Mouse (Mus musculus) embryonic facial prominence, embryonic 15.5 days (tissue): ENCODE data around the gene Med18. TPM values are rescaled to one million over a fixed set of nuclear protein-coding genes. Genes with fewer than 3 reads are reported as not detected.
"Not testable (repeated sequence)": the region's sequence is repeated elsewhere in the genome, so short reads cannot be mapped to it uniquely, and the experiment has no call there.

Experiments
- ATAC-seq: fragments of 200-750 bp; cut with Nextera tagmentation; 2 replicates; pipeline ENCODE4 v1.8.0; 2017; ENCODE audit warnings: low read depth, moderate TSS enrichment; ENCODE audit not compliant: insufficient number of reproducible peaks, low FRiP score, low TSS enrichment
- H3K27ac ChIP-seq: fragments of 300-500 bp; sonication (generic); replicated peaks from 2 replicates; pipeline ENCODE4 v1.5.1; 2015; ENCODE audit warnings: mild to moderate bottlenecking, inconsistent platforms
- H3K27me3 ChIP-seq: fragments of 300-500 bp; sonication (generic); 2 replicates; pipeline ENCODE4 v1.6.1; 2015; ENCODE audit warnings: inconsistent platforms
- H3K36me3 ChIP-seq: fragments of 300-500 bp; sonication (generic); 2 replicates; pipeline ENCODE4 v1.6.1; 2015; ENCODE audit warnings: mild to moderate bottlenecking, inconsistent platforms
- H3K4me1 ChIP-seq: fragments of 300-500 bp; sonication (generic); 2 replicates; pipeline ENCODE4 v1.6.1; 2015; ENCODE audit warnings: inconsistent platforms
- H3K4me2 ChIP-seq: fragments of 300-500 bp; sonication (generic); replicated peaks from 2 replicates; pipeline ENCODE4 v1.6.1; 2015; ENCODE audit warnings: mild to moderate bottlenecking, inconsistent platforms
- H3K4me3 ChIP-seq: fragments of 300-500 bp; sonication (generic); replicated peaks from 2 replicates; pipeline ENCODE4 v1.5.1; 2015; ENCODE audit warnings: mild to moderate bottlenecking, inconsistent platforms
- H3K9ac ChIP-seq: fragments of 300-500 bp; sonication (generic); 2 replicates; pipeline ENCODE4 v1.6.1; 2015; ENCODE audit warnings: inconsistent platforms
- H3K9me3 ChIP-seq: fragments of 300-500 bp; sonication (generic); replicated peaks from 2 replicates; pipeline ENCODE4 v1.6.1; 2016; ENCODE audit warnings: inconsistent platforms
- WGBS: fragments of 180-500 bp; shearing (Covaris S2); methylation state at CpG from one replicate; pipeline ENCODE4 v1.1.7; 2015; 5-methylcytosine and 5-hydroxymethylcytosine counted together
- polyA plus RNA-seq: library from polyadenylated mRNA; unstranded; fragments of >200 nt; fragmentation: Nextera tagmentation; extraction: Ambion mirVana; gene quantifications from 2 replicates; pipeline ENCODE4 v1.2.1, GENCODE M21; 2015

Gene Med18
- polyA plus RNA-seq, 1 experiment from 2014 or later = 22.7 TPM

DNA sequence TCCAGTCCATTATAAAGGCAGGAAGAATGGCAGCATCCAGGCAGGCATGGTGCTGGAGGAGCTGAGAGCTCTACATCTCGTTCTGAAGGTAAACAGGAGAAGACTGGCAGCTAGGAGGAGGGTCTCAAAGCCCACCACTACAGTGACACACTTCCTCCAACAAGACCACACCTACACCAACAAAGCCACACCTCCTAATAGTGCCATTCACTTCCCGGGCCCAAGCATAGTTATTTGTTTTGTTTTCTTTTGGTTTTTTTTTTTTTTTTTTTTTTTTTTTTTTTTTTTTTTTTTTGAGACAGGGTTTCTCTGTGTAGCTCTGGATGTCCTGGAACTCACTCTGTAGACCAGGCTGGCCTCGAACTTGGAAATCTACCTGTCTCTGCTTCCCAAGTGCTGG, 18.4 kb upstream of the Med18 start:
- not testable (repeated sequence) for H3K9ac ChIP-seq, H3K27ac ChIP-seq, H3K4me2 ChIP-seq, H3K27me3 ChIP-seq, H3K4me3 ChIP-seq, H3K36me3 ChIP-seq, H3K4me1 ChIP-seq, ATAC-seq, H3K9me3 ChIP-seq
- WGBS = 72% methylated on average over 3 of the region's 3 CpGs

DNA sequence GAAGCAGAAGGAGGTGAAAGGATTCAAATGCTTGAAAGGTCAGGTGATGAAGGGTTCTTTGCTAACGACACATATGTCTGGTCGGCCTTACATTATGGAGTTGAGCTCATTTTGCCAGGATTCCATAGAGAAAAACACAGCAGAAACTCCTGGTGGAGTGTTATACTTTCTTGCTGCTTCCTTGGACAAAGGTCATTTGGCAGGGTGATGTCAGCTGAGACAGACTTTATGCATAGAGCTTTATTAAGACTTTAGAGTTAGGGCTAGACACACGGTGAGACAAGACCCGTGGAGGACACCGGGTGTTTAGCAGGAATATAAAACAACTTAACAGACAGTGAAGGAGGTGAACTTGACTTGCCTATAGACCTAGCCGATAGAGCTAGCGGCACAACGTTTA, 14.1 kb upstream of the Med18 start:
- H3K4me2 ChIP-seq = no peak overlapping the region
- no peaks in the 10 kb centered on the region for H3K4me1 ChIP-seq

DNA sequence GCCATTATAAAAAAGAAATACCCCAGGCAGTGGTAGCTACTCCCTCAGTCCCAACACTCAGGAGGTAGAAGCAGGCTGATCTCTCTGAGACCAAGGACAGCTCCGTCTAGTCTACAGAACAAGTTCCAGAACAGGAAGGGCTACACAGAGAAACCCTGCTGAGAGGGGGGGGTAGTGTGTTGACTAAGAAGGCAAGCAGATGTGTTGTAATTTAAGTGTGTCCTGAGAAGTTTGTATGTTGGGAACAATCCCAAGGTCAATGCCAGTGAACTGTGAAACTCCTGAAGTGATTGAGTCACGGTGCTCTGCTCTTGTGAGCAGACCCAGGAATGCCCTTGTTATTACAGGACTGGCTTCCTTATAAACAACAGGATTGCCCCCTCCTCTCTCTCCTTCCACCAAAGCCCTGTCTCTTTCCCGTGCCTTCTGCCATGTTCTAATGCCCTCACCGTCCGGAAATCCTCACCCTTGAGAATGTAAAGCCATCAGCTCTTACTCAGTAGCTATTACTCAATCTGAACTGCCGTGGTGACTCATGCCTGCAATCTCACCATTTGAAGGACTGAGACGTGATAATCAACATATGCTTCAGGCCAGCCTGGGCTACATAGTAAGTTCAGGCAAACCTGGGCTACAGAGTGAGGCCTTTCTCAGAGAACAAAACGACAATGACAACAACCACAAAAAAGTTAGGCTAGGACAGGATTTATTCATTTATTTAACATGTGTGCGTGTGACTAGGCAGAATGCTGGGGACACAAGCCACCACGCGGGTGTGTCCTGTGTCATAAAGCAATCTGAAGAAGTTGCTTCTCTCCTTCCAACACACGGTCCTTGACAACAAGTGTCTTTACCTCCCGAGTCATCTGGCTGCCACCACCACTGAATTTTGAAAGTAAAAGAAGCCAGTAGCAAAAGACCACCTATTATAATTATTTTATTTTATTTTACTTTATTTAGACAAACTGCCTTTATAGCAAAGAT, 12.5 kb upstream of the Med18 start:
- ATAC-seq = no peak
- Histone ChIP-seq H3K4me1 (no peaks in the 10 kb centered on the region), H3K27me3 (no peaks in the 10 kb centered on the region), H3K4me3 (no peak overlapping the region), H3K9ac (no peak overlapping the region), H3K36me3 (no peaks in the 10 kb centered on the region), H3K27ac (no peak overlapping the region), H3K4me2 (no peak overlapping the region), H3K9me3 (no peaks in the 10 kb centered on the region)
- 75% methylated on average over 13 of the region's 13 CpGs for WGBS

More for the DNA sequence above, 14.1 kb upstream of the Med18 start:
- no peaks in the 10 kb centered on the region for H3K9me3 ChIP-seq
- H3K4me3 ChIP-seq = no peak overlapping the region
- ATAC-seq = no peak
- H3K27ac ChIP-seq = no peak overlapping the region
- no peaks in the 10 kb centered on the region for H3K27me3 ChIP-seq
- H3K9ac ChIP-seq = no peak overlapping the region
- 93% methylated on average over 8 of the region's 8 CpGs for WGBS
- H3K36me3 ChIP-seq = no peaks in the 10 kb centered on the region

DNA sequence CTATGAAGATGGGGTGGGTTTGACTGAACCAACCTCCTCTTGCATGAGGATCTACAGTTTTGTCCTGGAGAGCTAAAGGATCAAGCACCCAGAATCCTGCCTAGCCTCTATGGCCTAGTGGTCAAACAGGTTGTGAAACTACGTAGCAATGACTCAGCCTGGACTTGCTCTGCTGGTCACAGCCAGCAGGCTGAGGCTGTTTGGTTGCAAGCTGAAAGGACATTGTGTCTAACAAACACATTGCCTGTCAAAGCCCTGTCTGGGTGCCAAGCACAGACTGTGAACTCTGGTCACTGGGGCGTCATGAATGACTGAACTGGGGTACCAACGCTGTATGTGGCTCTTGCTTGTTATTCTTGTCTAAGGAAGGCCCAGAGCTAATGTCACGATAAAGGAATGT, 10.9 kb upstream of the Med18 start:
- no peaks in the 10 kb centered on the region for H3K9me3 ChIP-seq
- no peaks in the 10 kb centered on the region for H3K4me1 ChIP-seq
- no peak overlapping the region for H3K4me3 ChIP-seq
- 75% methylated on average over 4 of the region's 4 CpGs for WGBS
- no peak overlapping the region for H3K9ac ChIP-seq
- ATAC-seq = no peak
- no peaks in the 10 kb centered on the region for H3K36me3 ChIP-seq
- H3K27me3 ChIP-seq = no peaks in the 10 kb centered on the region
- H3K4me2 ChIP-seq = no peak overlapping the region
- H3K27ac ChIP-seq = no peak overlapping the region

DNA sequence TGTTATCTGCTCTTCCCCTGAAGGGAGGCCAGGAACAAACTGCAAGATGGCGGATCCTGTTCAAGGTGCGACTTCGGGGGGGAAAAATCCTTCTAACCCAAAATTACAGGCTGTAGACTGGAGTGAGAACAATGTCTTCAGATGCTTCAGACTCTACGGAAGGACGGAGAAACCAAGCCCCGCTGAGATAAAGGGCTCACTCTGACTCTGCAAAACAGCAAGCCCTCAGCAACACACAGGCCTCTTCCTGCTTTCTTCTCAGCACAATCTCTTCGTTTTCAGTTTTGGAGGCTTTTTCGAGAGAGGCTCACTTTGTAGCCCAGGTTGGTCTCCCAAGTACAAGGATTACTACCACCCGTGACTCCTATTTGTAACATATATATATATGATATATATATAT, 9.7 kb upstream of the Med18 start:
- Histone ChIP-seq H3K9me3 (no peaks in the 10 kb centered on the region), H3K27me3 (no peaks in the 10 kb centered on the region), H3K4me2 (no peak overlapping the region), H3K9ac (no peak overlapping the region), H3K4me3 (no peak overlapping the region), H3K36me3 (no peaks in the 10 kb centered on the region), H3K4me1 (no peaks in the 10 kb centered on the region), H3K27ac (no peak overlapping the region)
- ATAC-seq = no peak
- 89% methylated on average over 9 of the region's 9 CpGs for WGBS

DNA sequence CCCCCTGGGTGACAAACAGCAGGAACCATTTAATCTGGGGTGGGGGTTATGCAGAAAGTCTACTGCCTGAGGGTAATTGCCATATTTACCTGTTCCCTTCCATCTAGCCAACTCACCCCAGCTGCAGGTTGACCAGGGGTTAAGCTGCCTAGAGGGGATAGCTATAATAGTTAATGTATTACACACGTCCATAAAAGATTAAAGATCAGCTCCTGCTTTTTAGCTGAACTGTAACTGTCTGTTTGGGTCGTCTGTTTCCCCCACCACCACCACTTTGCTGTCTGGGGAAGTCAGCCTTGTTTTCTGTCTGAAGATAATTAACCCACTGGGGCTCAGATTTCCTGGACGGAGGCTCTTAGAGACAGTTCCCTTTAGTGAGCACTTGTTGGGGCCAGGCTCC, 6.2 kb upstream of the Med18 start:
- no peaks in the 10 kb centered on the region for H3K36me3 ChIP-seq
- 1% methylated on average over 3 of the region's 3 CpGs for WGBS
- no peaks in the 10 kb centered on the region for H3K4me1 ChIP-seq
- ATAC-seq = no peak
- H3K4me2 ChIP-seq = no peak overlapping the region
- H3K27me3 ChIP-seq = no peaks in the 10 kb centered on the region
- no peak overlapping the region for H3K9ac ChIP-seq
- no peaks in the 10 kb centered on the region for H3K9me3 ChIP-seq
- H3K27ac ChIP-seq = no peak overlapping the region
- no peak overlapping the region for H3K4me3 ChIP-seq

DNA sequence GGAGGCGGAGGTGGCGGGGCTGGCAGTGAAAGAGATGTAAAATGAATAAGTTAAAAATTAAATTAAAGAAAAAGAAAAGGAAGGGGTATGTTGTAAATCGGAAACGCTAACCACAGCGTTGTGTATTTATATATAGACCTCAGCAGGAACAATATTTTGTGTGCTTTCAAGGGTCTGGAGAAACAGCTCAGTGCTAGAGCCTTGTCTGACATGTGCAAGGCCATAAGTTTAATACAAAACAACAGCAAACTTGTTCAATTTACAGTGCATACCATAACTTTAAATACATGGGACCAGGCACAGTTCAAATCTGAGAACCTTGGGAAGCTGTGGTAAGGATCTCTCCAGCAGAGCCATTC, 513 bp upstream of the Med18 start:
- peak overlapping the region; percentile 9 for H3K9ac ChIP-seq
- peaks cover 17% of the 10 kb centered on the region for H3K36me3 ChIP-seq
- no peaks in the 10 kb centered on the region for H3K9me3 ChIP-seq
- ATAC-seq = no peak
- peaks cover 16% of the 10 kb centered on the region for H3K4me1 ChIP-seq
- 2% methylated on average over 5 of the region's 5 CpGs for WGBS
- H3K4me3 ChIP-seq = peak overlapping the region; percentile 84
- peak overlapping the region; percentile 77 for H3K4me2 ChIP-seq
- peak overlapping the region; percentile 78; the same call in 1 of the 2 replicates for H3K27ac ChIP-seq
- no peaks in the 10 kb centered on the region for H3K27me3 ChIP-seq

DNA sequence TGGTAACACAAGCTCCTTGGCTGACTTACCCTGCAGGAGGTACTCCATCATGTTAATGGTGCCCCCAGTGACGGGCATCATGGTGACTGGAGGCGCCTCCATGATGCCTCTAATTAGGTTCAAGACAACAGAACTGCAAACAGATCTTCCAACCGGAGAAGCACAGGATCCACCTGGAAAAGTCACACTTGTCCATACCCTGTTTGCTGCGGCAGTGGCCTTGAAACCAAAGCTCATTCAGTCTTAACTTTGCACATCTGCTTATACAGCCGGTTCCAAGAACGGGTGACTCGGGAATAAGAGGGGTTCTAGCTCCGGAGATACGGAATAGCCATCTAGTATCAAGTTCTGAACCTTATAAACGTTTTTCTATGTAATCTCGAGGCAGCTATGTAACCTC, 885 bp downstream of the Med18 start:
- Histone ChIP-seq H3K27ac (no peak overlapping the region; the same call in 1 of the 2 replicates), H3K4me2 (peak overlapping the region; percentile 77), H3K4me1 (peaks cover 16% of the 10 kb centered on the region), H3K9me3 (no peaks in the 10 kb centered on the region), H3K4me3 (peak overlapping the region; percentile 84), H3K27me3 (no peaks in the 10 kb centered on the region), H3K36me3 (peaks cover 26% of the 10 kb centered on the region), H3K9ac (peak overlapping the region; percentile 81)
- ATAC-seq = no peak
- whole genome bisulfite sequencing = 7% methylated on average over 11 of the region's 11 CpGs

DNA sequence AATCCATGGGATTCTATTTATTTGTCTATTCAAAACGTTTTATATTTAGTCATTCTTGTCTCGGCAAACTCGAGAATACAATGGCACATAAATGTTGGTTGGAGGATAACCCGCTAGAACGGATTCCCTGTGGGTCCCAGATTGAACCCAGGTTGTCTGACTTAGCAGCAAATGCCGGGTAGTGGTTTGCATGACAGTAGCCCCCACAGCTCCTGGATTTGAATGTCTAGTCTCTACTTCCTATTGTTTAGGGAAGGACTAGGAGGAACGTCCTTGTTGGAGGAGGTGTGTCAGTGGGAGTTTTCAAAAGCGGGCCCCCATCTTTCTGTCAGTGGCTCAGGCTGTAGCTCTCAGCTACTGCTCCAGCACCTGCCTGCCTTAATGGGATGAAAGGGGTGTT, 3.5 kb downstream of the Med18 start:
- H3K36me3 ChIP-seq = peaks cover 37% of the 10 kb centered on the region
- no peak overlapping the region for H3K4me2 ChIP-seq
- no peaks in the 10 kb centered on the region for H3K27me3 ChIP-seq
- H3K9me3 ChIP-seq = no peaks in the 10 kb centered on the region
- H3K27ac ChIP-seq = no peak overlapping the region
- WGBS = 90% methylated on average over 8 of the region's 8 CpGs
- peaks cover 16% of the 10 kb centered on the region for H3K4me1 ChIP-seq
- no peak overlapping the region for H3K9ac ChIP-seq
- no peak overlapping the region for H3K4me3 ChIP-seq
- ATAC-seq = no peak

DNA sequence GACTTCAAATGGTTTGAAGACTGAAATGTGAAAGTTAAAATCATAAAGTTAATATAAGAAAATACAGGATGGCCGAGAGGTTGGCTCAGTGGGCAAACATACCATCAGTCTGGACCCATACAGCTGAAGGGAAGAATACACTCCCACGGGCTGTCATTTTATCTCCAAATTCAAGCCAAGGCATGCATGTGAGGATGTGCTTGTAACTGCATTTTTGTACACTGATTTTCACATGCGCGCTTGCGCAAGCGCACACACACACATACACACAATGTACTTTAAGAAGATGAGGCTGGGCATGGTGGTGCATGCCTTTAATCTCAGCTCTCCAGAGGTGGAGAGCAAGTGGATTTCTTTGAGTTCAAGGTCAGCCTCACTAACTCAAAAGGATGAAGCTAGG, 8.2 kb downstream of the Med18 start:
- peaks cover 34% of the 10 kb centered on the region for H3K36me3 ChIP-seq
- ATAC-seq = no peak
- H3K9me3 ChIP-seq = no peaks in the 10 kb centered on the region
- peak overlapping the region; percentile 85 for H3K27ac ChIP-seq
- no peak overlapping the region for H3K4me3 ChIP-seq
- H3K9ac ChIP-seq = no peak overlapping the region
- H3K4me1 ChIP-seq = no peaks in the 10 kb centered on the region
- no peaks in the 10 kb centered on the region for H3K27me3 ChIP-seq
- H3K4me2 ChIP-seq = no peak overlapping the region; the same call in 1 of the 2 replicates
- 73% methylated on average over 6 of the region's 6 CpGs for WGBS

DNA sequence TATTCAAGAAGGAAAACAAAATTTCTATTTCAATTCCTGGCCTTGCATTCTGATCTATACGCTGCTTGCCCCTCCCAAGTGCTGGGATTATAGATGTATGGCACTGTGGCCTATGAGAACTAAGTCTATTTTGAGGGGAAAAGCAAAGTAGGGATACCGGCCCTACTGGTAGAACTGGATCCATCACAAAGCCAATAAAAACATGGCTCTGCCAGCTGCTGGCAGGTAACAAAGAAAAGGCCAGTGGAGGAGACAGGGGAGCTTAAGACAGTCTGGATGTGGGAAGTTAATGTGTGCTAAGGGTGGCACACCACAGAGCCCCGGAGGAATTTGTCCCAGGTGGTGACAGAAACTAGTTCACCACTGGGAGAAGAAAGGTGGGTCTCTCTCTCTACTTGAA, 8.6 kb downstream of the Med18 start:
- peak; percentile 70; the same call in 1 of the 2 replicates for ATAC-seq
- H3K36me3 ChIP-seq = peaks cover 30% of the 10 kb centered on the region
- peak overlapping the region; percentile 85 for H3K27ac ChIP-seq
- no peaks in the 10 kb centered on the region for H3K4me1 ChIP-seq
- H3K27me3 ChIP-seq = no peaks in the 10 kb centered on the region
- H3K4me2 ChIP-seq = no peak overlapping the region; the same call in 1 of the 2 replicates
- H3K9me3 ChIP-seq = no peaks in the 10 kb centered on the region
- WGBS = 63% methylated on average over 3 of the region's 3 CpGs
- H3K9ac ChIP-seq = no peak overlapping the region
- no peak overlapping the region for H3K4me3 ChIP-seq

DNA sequence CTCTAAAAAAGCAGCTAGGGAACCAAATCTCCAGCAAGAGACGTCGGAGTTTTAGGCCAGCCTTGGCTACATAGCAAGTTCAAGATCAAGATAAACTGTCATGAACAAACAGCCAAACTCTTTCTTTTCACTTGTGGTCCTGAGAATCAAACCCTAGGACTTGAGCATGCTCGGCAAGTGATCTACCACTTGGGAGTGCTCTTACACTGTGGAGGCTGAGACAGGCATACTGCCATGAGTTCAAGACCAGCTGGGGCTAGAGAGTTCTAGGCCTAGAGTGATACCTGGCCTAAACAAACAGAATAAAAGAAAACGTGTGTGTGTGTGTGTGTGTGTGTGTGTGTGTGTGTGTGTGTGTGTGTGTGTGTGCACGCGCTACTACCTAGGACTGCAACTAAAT, 9.5 kb downstream of the Med18 start:
- Histone ChIP-seq H3K4me3 (no peak overlapping the region), H3K36me3 (peaks cover 20% of the 10 kb centered on the region), H3K27ac (no peak overlapping the region), H3K4me2 (no peak overlapping the region), H3K4me1 (no peaks in the 10 kb centered on the region), H3K9ac (no peak overlapping the region), H3K9me3 (no peaks in the 10 kb centered on the region), H3K27me3 (no peaks in the 10 kb centered on the region)
- 82% methylated on average over 5 of the region's 6 CpGs for WGBS
- no peak for ATAC-seq
